Mouse (Mus musculus) Patski (cell line): Measurements from ENCODE around the gene Dnah17. TPM values are rescaled to one million over a fixed set of nuclear protein-coding genes. Genes with fewer than 3 reads are reported as not detected.

Experiments used
- ATAC-seq: fragments of 100-300 bp; one replicate; pipeline ENCODE4 v1.8.0; 2021
- CTCF ChIA-PET: fragments of 350-600 bp; sonication (Branson Sonifier 250); formaldehyde crosslinking; loops from one replicate; lab custom pipeline; 2022; ENCODE audit warnings: inconsistent platforms; lab: Charles Lee
- POLR2A ChIA-PET: fragments of 350-600 bp; sonication (Branson Sonifier 250); formaldehyde crosslinking; loops from one replicate; lab custom pipeline; 2022; ENCODE audit warnings: antibody characterized with exemption, inconsistent platforms; lab: Charles Lee
- DNase-seq: peaks from one replicate; pipeline ENCODE4 v3.0.0-alpha.2; 2011; ENCODE audit warnings: low read depth, low spot score
- H3K27me3 ChIP-seq: fragments of 371-371 bp; one replicate; pipeline ENCODE4 v1.5.1; 2021
- CTCF ChIP-seq: fragments of 100-300 bp; IDR thresholded peaks from one replicate; pipeline ENCODE4 v1.5.1; 2021
- in situ Hi-C: fragments of 300-500 bp; cut with MboI; formaldehyde crosslinking; loops from 3 replicates; pipeline ENCODE4 v1.11.1; 2018; ENCODE audit warnings: low pct_unique_long_range_greater_than_20kb, mixed read lengths
- polyA plus RNA-seq: library from polyadenylated mRNA; unstranded; gene quantifications from one replicate; pipeline ENCODE4 v1.2.3, GENCODE M21; 2021

Dnah17 gene
- polyA plus RNA-seq, 1 experiment from 2014 or later: 0.22 TPM

DNA sequence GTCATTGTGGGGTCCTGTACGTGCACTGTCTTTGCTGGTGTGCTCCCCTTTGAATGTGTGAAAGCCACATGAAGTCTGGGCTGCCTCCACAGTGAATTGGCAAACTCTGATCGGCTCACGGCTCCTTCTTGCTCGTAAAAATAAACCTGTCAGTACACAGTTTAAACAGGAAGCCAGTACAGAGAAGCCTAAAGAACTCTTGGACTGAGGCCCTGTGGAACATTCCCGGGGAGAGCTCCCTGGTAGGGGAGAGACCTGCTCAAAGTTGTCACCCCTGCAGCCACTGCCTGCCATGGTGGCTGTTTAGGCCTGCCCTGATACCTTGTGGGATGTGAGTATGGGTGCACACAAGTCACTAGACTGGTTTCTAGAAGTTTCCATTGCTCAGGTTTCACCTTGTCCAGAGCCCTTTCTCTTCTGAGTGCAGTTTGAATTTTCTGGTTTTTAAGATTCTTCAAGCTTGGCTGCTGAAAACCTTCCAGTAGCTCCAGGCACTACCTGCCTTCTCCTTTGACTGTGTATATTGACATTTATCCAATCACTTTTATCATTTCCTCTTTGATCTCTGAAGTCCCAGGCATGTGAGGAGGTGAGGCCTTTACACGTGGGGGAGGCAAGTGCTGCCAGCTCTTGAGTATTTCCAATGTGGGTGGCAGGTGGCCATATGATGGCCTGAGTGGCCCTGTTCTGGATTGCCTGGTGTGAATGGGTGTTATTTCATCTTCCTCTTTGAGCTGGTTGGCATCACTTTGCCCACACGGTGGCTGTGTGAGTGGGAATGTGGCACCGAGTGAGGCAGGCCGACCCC, 136.0 kb downstream of the Dnah17 start:
- ChIA-PET POLR2A (interaction anchor here (1.2 to 2.5 kb wide), 5 partner anchors 12 to 25 kb away, joined by 3 to 10 read pairs (median 5); partner anchors contain the start of gene Socs3), CTCF (interaction anchor here (1.1 to 2.0 kb wide), 4 partner anchors 8 to 113 kb away, joined by 3 to 6 read pairs (median 5); partner anchors contain the start of gene Pgs1)
- ATAC-seq (no peak), DNase-seq (no peak)
- no peaks in the 10 kb centered on the region for H3K27me3 ChIP-seq
- in situ Hi-C loops: no loop called here
- no peak for TF ChIP-seq CTCF

DNA sequence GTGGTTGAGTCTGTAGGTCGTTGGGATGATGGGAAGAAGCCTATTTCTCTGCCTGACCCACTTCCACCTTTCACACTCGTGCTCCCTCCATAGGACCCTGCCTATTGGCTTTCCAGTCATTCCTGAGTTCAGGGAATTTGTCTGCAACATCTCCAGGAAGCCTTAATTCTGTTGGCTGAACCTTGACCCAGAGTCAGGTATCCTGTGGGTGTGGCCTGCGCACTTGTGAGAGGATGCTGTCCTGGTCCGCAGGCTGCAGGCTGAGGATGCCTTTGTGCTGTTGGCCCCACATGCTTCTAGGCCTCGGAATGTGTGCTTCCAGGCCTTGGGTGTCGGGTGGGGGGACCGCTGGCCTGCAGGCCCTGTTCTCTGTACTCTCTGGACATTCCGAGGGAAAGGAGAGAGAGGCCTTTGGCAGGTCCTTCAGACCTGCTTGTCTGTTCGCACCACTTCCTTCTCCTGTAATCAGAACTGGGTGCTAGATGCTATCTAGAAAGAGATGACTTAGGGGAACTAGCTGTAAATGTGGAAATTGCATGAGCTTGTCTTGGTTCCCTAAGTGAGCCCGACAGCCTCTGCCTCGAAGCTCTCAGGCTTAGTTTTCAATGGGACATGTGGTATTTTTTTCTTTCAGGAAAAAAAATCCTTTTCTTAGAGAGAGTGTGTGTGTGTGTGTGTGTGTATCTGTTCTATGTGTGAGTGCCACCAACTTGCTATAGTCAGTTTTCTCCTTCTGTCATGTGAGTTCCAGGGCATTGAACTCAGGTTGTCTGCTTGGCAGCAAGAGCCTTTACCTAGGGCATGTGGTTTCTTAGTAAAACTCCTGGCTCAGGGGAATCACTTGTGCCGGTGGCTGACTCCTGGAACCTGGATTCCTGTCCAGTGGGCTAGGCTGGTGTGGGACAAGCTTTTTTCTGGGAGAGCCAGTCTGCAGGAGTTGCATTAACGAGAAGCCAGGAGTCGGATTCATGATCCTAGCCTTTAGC, 137.0 kb downstream of the Dnah17 start:
- ChIA-PET CTCF (interaction anchor here (0.9 to 2.0 kb wide), 2 partner anchors 19 to 26 kb away, joined by 3 to 6 read pairs; no protein-coding TSS in a partner anchor), POLR2A (interaction anchor here (1.4 to 2.5 kb wide), 3 partner anchors 15 to 23 kb away, joined by 3 to 10 read pairs (median 5); no protein-coding TSS in a partner anchor)
- in situ Hi-C loops: no loop called here
- no peak for ATAC-seq
- no peak for TF ChIP-seq CTCF
- no peak for DNase-seq
- H3K27me3 ChIP-seq: no peaks in the 10 kb centered on the region

DNA sequence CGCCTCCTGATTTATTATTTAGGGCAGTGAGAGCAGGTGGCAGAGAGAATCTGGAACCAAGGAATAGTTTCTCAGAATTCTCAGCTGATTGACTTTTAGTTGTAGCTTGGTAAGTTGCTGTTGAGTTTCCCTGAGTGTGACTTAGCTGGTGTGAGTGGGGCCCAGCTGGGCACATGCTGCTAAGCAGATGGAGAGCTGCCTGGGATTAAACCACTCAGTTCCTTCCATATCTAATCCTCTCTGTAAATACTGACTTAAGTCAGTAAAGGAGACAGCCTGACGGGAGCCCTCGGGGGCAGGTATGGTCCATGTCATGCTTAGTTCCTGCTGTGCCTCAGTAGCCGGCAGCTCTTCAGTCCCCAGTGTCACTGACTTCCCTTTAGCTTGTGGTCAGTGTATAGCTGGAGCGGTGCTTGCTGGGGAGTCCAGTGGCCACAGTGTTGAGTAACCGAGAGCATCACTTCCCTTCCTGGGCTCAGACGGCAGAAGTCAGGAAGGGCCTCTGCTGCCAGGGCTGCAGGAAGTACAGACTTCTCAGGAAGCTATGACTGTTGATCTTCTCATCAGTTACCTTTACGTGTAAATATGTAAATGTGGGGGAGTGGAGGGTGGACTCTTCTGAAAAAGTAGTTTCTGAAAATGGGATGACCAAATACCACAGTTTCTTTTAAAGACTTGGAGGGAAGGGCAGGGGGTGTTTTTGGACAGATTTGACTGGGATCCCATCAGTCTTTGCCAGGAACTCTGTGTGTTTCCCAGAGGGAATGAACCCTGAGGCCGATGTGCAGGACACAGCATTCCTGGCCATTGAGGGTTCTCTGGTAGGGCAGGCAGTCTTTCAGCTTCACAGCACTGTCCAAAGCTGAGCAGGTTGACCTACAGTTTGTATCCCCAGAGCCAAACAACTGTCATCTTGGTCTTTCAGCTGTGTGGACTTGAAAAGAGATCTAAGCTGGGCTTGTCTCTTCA, 138.6 kb downstream of the Dnah17 start:
- no peak for TF ChIP-seq CTCF
- in situ Hi-C loops: no loop called here
- ChIA-PET POLR2A (interaction anchor here (1.2 to 3.0 kb wide), 3 partner anchors 12 to 18 kb away, joined by 3 to 9 read pairs (median 8); no protein-coding TSS in a partner anchor), CTCF (interaction anchor here (1.0 to 5.4 kb wide), 4 partner anchors 17 to 24 kb away, joined by 3 to 30 read pairs (median 9); partner anchors contain the start of gene Socs3)
- H3K27me3 ChIP-seq: no peaks in the 10 kb centered on the region
- DNase-seq (no peak), ATAC-seq (no peak)

DNA sequence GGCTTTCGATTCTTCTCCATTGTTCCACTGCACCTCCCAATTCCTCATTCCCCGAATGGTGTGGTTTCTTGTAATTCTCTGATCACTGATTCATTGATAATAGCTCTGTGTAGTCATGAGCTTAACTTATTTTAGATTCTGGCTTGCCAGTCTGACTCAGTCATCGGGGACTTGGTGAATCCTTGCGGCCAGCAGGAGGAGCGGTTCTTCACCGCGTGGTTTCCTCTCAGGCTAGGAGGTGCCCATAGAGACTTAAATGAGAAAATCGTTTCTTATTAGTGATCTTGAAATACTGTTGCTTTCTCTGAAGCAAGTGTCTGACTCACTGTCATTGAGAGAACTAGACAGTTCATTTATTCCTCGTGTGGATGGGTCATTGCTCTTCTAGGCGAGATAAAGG, 140.5 kb downstream of the Dnah17 start:
- in situ Hi-C loops: no loop called here
- CTCF ChIA-PET: interaction anchor here (0.7 to 5.4 kb wide), 9 partner anchors 10 to 125 kb away, joined by 3 to 30 read pairs (median 4); partner anchors contain the start of gene Socs3
- no peak for TF ChIP-seq CTCF
- H3K27me3 ChIP-seq: no peaks in the 10 kb centered on the region
- ATAC-seq (peak; percentile 40), DNase-seq (no peak)
- POLR2A ChIA-PET: interaction anchor here (0.6 to 4.9 kb wide), 7 partner anchors 14 to 239 kb away, joined by 3 to 36 read pairs (median 8); partner anchors contain the start of gene Socs3

DNA sequence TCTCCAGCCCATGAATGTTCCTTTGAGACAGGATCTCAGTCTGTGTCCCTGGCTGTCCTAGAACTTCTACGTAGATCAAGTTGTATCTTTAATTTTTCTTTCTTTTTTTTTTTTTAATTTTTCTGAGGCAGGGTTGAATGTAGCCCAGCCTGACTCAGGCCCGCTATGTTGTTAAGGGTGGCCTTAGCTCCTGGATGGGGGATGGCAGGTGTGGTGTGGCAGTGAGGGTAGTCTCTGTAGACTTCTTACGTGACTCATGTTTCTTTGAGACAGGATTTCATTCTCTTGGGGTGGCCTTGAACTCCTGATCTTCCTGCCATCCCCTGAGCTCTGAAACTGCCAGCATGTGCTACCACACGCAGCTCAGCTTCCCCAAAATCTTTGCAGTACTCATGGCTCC, 141.2 kb downstream of the Dnah17 start:
- DNase-seq: no peak
- no peaks in the 10 kb centered on the region for H3K27me3 ChIP-seq
- no peak for TF ChIP-seq CTCF
- ATAC-seq: no peak
- in situ Hi-C loops: no loop called here
- POLR2A ChIA-PET: interaction anchor here (0.6 to 4.9 kb wide), 11 partner anchors 9 to 240 kb away, joined by 3 to 36 read pairs (median 4); partner anchors contain the start of gene Socs3
- CTCF ChIA-PET: interaction anchor here (0.7 to 5.4 kb wide), 10 partner anchors 9 to 124 kb away, joined by 3 to 30 read pairs (median 4); partner anchors contain the start of gene Socs3

DNA sequence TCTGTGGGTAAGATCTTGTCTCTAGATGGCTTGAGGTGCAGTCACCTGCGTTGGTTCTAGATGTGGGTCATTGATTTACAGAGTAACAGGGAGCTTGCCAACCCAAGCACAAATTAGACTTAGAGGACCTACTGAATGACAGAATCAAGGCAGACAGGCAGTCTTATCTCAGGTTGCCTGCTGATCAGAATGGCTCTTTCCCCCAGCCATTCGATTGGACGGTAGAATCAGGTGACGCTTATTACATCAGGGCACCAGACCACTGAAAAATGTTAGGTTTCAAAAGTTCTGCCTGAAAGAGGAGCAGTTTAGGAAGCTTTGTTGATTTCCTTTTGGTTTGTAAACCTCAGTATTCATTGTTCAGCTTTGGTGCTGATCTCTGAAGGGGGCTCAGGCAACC, 142.5 kb downstream of the Dnah17 start:
- ChIA-PET CTCF (interaction anchor here (0.6 to 5.4 kb wide), 5 partner anchors 12 to 34 kb away, joined by 3 to 30 read pairs (median 4); partner anchors contain the start of gene Socs3), POLR2A (interaction anchor here (0.8 to 4.9 kb wide), 10 partner anchors 8 to 40 kb away, joined by 3 to 36 read pairs (median 4); partner anchors contain the start of gene Socs3)
- no peaks in the 10 kb centered on the region for H3K27me3 ChIP-seq
- ATAC-seq: no peak
- DNase-seq: no peak
- no peak for TF ChIP-seq CTCF
- in situ Hi-C loops: no loop called here

DNA sequence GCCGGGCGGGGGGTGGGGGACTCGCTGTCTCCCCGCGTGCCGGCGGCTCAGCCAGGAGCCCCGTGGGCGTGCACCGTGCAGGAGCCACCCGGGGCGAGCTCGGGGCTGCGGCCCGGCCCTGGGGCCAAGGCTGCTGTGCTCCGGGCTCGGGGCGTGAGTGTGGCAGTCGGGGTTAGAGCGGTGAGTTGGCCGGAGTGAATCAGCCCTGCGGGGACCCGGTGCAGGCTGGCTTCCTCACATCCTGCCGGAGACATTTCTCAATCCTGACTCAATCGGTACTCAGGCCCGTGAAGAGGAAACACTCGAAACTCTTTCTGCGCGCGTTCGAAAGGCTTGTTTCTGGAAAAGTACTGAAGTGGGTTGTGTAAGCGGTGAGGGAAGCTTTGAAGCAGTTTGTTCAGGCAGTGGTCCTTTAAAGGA, 143.4 kb downstream of the Dnah17 start:
- DNase-seq (no peak), ATAC-seq (no peak)
- in situ Hi-C loops: no loop called here
- TF ChIP-seq CTCF: no peak
- ChIA-PET CTCF (interaction anchor here (0.6 to 3.2 kb wide), 4 partner anchors 8 to 35 kb away, joined by 3 to 12 read pairs (median 4); partner anchors contain the start of gene Socs3), POLR2A (interaction anchor here (0.8 to 4.9 kb wide), 11 partner anchors 9 to 32 kb away, joined by 3 to 36 read pairs (median 5); partner anchors contain the start of gene Socs3)
- H3K27me3 ChIP-seq: no peaks in the 10 kb centered on the region

DNA sequence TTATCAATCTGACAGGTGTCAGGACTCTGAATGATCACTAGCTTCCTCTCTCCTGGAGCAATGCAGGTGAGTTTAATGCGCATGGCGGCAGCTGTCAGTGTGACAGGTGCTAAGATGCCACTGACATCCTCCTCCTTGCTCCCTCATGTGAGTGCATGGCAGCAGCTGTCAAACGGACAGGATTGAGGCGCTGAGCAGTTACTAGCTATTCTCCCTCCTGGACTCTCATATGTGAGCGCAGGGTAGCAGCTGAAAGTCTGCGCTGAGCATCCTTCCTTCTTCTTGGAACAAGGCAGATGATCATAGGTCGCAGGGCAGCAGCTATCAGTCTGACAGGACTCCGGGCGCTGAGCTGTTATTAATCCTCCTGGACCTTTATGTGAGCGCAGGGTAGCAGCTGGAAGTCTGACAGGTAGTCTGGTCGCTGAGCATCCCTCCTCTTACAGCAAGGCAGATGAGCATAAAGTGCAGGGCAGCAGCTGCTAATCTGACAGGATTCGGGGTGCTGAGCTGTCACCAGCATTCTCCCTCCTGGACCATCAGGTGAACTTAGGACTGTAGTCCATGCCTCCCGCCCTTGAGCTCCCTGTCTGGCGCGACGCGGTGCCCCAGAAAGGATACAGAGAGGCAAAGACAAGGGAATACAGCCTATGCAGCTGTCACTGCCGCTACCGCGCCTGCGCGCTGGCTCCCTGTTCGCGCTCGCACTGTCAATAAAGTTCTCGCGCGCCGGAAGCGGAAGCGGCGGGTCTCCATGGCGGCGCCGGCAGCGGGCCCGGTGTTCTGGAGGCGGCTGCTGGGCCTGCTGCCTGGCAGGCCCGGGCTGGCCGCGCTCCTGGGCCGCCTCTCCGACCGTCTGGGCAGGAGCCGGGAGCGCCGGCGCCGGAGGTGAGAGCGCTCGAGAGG, 144.1 kb downstream of the Dnah17 start, which contains the start of gene Pgs1:
Pgs1 (plus strand) TSS at position 167 of the 906 bp plus-strand sequence.
- TF ChIP-seq CTCF: no peak
- ChIA-PET CTCF (interaction anchor here (1.0 to 3.2 kb wide), 5 partner anchors 9 to 117 kb away, joined by 3 to 12 read pairs (median 6); partner anchors contain the start of gene Socs3), POLR2A (interaction anchor here (0.9 to 4.9 kb wide), 9 partner anchors 12 to 39 kb away, joined by 3 to 36 read pairs (median 5); partner anchors contain the start of gene Socs3)
- H3K27me3 ChIP-seq: no peaks in the 10 kb centered on the region
- ATAC-seq (peak; percentile 10), DNase-seq (no peak)
- in situ Hi-C loops: no loop called here
